Mouse (Mus musculus) hindbrain, embryonic 14.5 days (tissue): ENCODE measurements at regions not wholly inside any gene's neighbourhood (a gene's known extent, or its start where the extent isn't known, plus 50 kb on each side); places are given as distances from the start of the nearest gene placed in this dataset.

Experiments used
- ATAC-seq: fragments of 200-750 bp; cut with Nextera tagmentation; 2 replicates; pipeline ENCODE4 v1.8.0; 2017; ENCODE audit warnings: moderate number of reproducible peaks, mild to moderate bottlenecking, moderate TSS enrichment, moderate library complexity; ENCODE audit not compliant: low FRiP score
- DNase-seq: peaks from one replicate; pipeline ENCODE4 v3.0.0-alpha.2; 2015; ENCODE audit warnings: low spot score
- H3K27ac ChIP-seq: fragments of 300-500 bp; sonication (generic); 2 replicates; pipeline ENCODE4 v1.5.1; 2014; ENCODE audit warnings: mild to moderate bottlenecking, moderate library complexity
- H3K27me3 ChIP-seq: fragments of 300-500 bp; sonication (generic); 2 replicates; pipeline ENCODE4 v1.6.1; 2014; ENCODE audit warnings: mild to moderate bottlenecking, low read length, mixed read lengths; ENCODE audit not compliant: control insufficient read depth, insufficient read depth
- H3K36me3 ChIP-seq: fragments of 300-500 bp; sonication (generic); replicated peaks from 2 replicates; pipeline ENCODE4 v1.6.1; 2014; ENCODE audit not compliant: control insufficient read depth, insufficient read depth
- H3K4me1 ChIP-seq: fragments of 300-500 bp; sonication (generic); replicated peaks from 2 replicates; pipeline ENCODE4 v1.6.1; 2014; ENCODE audit warnings: antibody characterized with exemption, low read length, mixed read lengths; ENCODE audit not compliant: control insufficient read depth, insufficient read depth
- H3K4me2 ChIP-seq: fragments of 300-500 bp; sonication (generic); replicated peaks from 2 replicates; pipeline ENCODE4 v1.6.1; 2014; ENCODE audit warnings: mild to moderate bottlenecking, moderate library complexity
- H3K4me3 ChIP-seq: fragments of 300-500 bp; sonication (generic); replicated peaks from 2 replicates; pipeline ENCODE4 v1.5.1; 2014; ENCODE audit warnings: mild to moderate bottlenecking, low read length
- H3K9ac ChIP-seq: fragments of 300-500 bp; sonication (generic); 2 replicates; pipeline ENCODE4 v1.6.1; 2014
- H3K9me3 ChIP-seq: fragments of 300-500 bp; sonication (generic); 2 replicates; pipeline ENCODE4 v1.6.1; 2016; ENCODE audit warnings: low read length; ENCODE audit not compliant: control insufficient read depth
- WGBS: fragments of 180-500 bp; shearing (Covaris S2); extraction: QIAGEN DNeasy Blood & Tissue Kit; methylation state at CpG from one replicate; pipeline ENCODE4 v1.1.7; 2014; 5-methylcytosine and 5-hydroxymethylcytosine counted together

- no peaks in the 10 kb centered on the region for H3K9me3 ChIP-seq
- ATAC-seq (no peak), DNase-seq (no peak)
- no peak overlapping the region for H3K27ac ChIP-seq
- no peak overlapping the region for H3K4me3 ChIP-seq
- no peaks in the 10 kb centered on the region for H3K36me3 ChIP-seq
- no peak overlapping the region for H3K9ac ChIP-seq
- no peaks in the 10 kb centered on the region for H3K4me1 ChIP-seq
- H3K4me2 ChIP-seq: no peak overlapping the region
- 95% methylated on average over 1 of the region's 1 CpGs for WGBS
- 0 out of 2 replicates have a peak, but pooled peaks cover 4% of the 10 kb centered on the region for H3K27me3 ChIP-seq
These were observed 54.8 kb upstream of the Usp27x start for GRCm38 (mm10) chrX:7430456-7430855.

- DNase-seq: no peak
- H3K36me3 ChIP-seq: no peaks in the 10 kb centered on the region
- H3K27me3 ChIP-seq: 0 out of 2 replicates have a peak, but pooled peaks cover 4% of the 10 kb centered on the region
- H3K4me2 ChIP-seq: no peak overlapping the region
- ATAC-seq: no peak
- no peaks in the 10 kb centered on the region for H3K9me3 ChIP-seq
- no peak overlapping the region for H3K4me3 ChIP-seq
- H3K27ac ChIP-seq: no peak overlapping the region
- H3K9ac ChIP-seq: no peak overlapping the region
- no peaks in the 10 kb centered on the region for H3K4me1 ChIP-seq
- WGBS: 13% methylated on average over 5 of the region's 5 CpGs
These were observed 53.9 kb upstream of the Usp27x start for GRCm38 (mm10) chrX:7429524-7429865.

DNA sequence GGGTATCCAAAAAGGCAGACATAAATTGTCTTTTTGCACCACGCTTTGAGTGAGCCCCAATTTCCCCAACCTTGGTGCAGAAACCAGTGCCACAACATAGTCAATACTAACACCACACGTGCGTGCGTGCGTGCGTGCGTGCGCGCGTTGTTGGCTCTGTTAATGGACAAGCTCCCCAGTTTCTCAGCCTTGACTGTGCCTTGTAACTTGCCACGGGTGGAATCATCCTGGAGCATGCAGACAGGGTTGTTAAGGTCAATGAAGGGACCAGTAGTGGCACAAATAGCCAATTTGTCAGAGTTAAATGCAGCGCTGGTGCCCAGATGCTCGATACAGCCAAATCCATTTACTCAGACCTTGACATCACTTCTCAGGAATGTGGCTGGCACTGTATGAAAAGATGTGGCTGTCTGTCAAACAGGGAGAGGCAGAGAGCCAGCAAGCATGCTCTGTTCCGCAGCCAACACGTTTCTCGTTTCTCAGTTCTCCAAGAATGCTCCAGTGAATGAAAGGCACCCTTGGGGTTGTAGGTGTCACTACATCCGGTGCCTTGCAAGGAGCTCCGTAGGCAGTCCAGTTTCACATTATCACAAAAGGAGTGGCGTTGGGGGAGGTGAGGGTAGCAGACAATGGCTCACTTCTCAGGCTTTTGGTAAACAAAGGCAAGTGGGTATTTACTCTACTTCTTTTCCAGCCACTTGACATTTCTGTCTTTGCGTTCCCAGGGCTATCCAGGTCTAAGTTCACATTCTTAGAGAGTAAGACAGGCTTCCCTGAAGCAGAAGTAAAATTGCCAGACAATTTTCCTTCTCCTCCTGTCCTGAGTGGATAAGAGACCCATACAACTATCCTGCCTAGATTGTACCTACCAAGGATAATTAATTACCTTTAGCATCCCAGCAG, 53.2 kb upstream of the Usp27x start:
- DNase-seq: peak; percentile 72

More for the DNA sequence above, 53.2 kb upstream of the Usp27x start:
- 45% methylated on average over 20 of the region's 20 CpGs for WGBS
- ATAC-seq: peak; percentile 84
- no peak overlapping the region for H3K27ac ChIP-seq
- no peak overlapping the region for H3K4me3 ChIP-seq
- peak overlapping the region; percentile 22; the same call in 1 of the 2 replicates for H3K4me2 ChIP-seq
- H3K4me1 ChIP-seq: no peaks in the 10 kb centered on the region
- H3K36me3 ChIP-seq: no peaks in the 10 kb centered on the region
- no peaks in the 10 kb centered on the region for H3K9me3 ChIP-seq
- H3K9ac ChIP-seq: no peak overlapping the region
- 0 out of 2 replicates have a peak, but pooled peaks cover 4% of the 10 kb centered on the region for H3K27me3 ChIP-seq
